Mouse (Mus musculus) brain, embryonic 14.5 days (tissue): Measurements from ENCODE around the gene Gm266.

ENCODE experiments used
- CTCF ChIP-seq: fragments of 200-500 bp; IDR thresholded peaks from 2 replicates; pipeline ENCODE4 v1.5.1; 2012; ENCODE audit warnings: inconsistent platforms, mild to moderate bottlenecking, moderate library complexity, borderline replicate concordance; ENCODE audit not compliant: insufficient read depth, insufficient read length; ENCODE audit errors: extremely low read depth
- POLR2A ChIP-seq: fragments of 200-500 bp; IDR thresholded peaks from 2 replicates; pipeline ENCODE4 v1.6.1; 2012; ENCODE audit warnings: mild to moderate bottlenecking, inconsistent platforms, borderline replicate concordance; ENCODE audit not compliant: poor library complexity, insufficient read depth, insufficient read length, severe bottlenecking; ENCODE audit errors: extremely low read depth

DNA sequence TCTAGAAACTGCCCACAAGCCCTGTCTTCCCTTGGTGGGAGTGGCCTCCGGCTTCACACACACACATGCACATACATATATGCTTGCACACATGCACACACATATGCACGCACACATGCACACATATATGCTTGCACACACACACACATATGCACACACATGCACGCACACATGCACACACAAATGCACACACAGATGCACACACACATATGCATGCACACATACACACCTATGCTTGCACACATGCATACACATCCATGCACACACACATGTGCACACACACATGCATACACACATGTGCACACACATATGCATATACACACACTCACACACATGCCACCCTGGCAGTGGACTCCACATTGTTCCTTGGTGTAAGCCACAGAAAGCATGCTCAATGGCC is 11.2 kb downstream of the Gm266 start:
- TF ChIP-seq CTCF (no peak), POLR2A (no peak)
